Mouse (Mus musculus) left cerebral cortex, postnatal 25 days (tissue): Measurements from ENCODE around the gene Magi3. TPM values are rescaled to one million over a fixed set of nuclear protein-coding genes. Genes with fewer than 3 reads are reported as not detected.

Source experiments
- DNase-seq, 2 experiments: peaks; one replicate each; pipeline ENCODE4 v3.0.0; 2022; ENCODE audit warnings: low spot score in 2 of 2, mixed read lengths in 1 of 2
- intact Hi-C: fragments of 180-260 bp; cut with DNase I; formaldehyde crosslinking; loops from one replicate; pipeline ENCODE4 v1.15.1; 2025
- total RNA-seq, 2 experiments: library from RNA; stranded (reverse); gene quantifications; 2 replicates each; pipeline ENCODE4 v1.2.3; 2021

The Magi3 gene
- total RNA-seq, 2 experiments from 2014 or later, result 48.7 to 49.2 TPM

GRCm38 (mm10) chr3:104082031-104082430 lies 138.1 kb downstream of the Magi3 start:
- no peak for DNase-seq
- intact Hi-C loops, result no loop called here

- no peak for DNase-seq
- intact Hi-C loops, result no loop called here
These were observed 141.4 kb downstream of the Magi3 start for GRCm38 (mm10) chr3:104078725-104079124.

- intact Hi-C loops, result no loop called here
- no peak for DNase-seq
These were observed 150.8 kb downstream of the Magi3 start for GRCm38 (mm10) chr3:104069395-104069794.

GRCm38 (mm10) chr3:104059001-104059622 lies 161.1 kb downstream of the Magi3 start:
- intact Hi-C loops, result no loop called here
- peak; percentile 47 to 91 for DNase-seq

GRCm38 (mm10) chr3:104032747-104033146 lies 187.4 kb downstream of the Magi3 start:
- no peak for DNase-seq
- intact Hi-C loops, result no loop called here

GRCm38 (mm10) chr3:104032086-104032485 lies 188.1 kb downstream of the Magi3 start:
- no peak for DNase-seq
- intact Hi-C loops, result no loop called here

GRCm38 (mm10) chr3:104026938-104027337 lies 193.2 kb downstream of the Magi3 start:
- no peak for DNase-seq
- intact Hi-C loops, result loop anchor here (10.0 kb wide), 1 partner anchor 658 kb away; no protein-coding TSS in a partner anchor

GRCm38 (mm10) chr3:104020101-104020500 lies 200.1 kb downstream of the Magi3 start:
- intact Hi-C loops, result loop anchor here (10.0 kb wide), 1 partner anchor 665 kb away; no protein-coding TSS in a partner anchor
- no peak for DNase-seq

GRCm38 (mm10) chr3:104019453-104019852 lies 200.7 kb downstream of the Magi3 start:
- intact Hi-C loops, result loop anchor here (5.0 kb wide), 1 partner anchor 423 kb away; no protein-coding TSS in a partner anchor
- peak in 1 of 2 experiments; percentile 26 for DNase-seq

GRCm38 (mm10) chr3:104017931-104018330 lies 202.2 kb downstream of the Magi3 start:
- intact Hi-C loops, result loop anchor here (5.0 kb wide), 1 partner anchor 424 kb away; no protein-coding TSS in a partner anchor
- DNase-seq, result no peak

GRCm38 (mm10) chr3:104011972-104012371 lies 208.2 kb downstream of the Magi3 start:
- DNase-seq, result no peak
- intact Hi-C loops, result no loop called here

- intact Hi-C loops, result no loop called here
- no peak for DNase-seq
These were observed 210.1 kb downstream of the Magi3 start for GRCm38 (mm10) chr3:104009924-104010662.

- intact Hi-C loops, result no loop called here
- peak in 1 of 2 experiments; percentile 44 for DNase-seq
These were observed 212.7 kb downstream of the Magi3 start for GRCm38 (mm10) chr3:104007479-104007878.

- no peak for DNase-seq
- intact Hi-C loops, result no loop called here
These were observed 213.2 kb downstream of the Magi3 start for GRCm38 (mm10) chr3:104006896-104007466.

GRCm38 (mm10) chr3:103998724-103999123 lies 221.4 kb downstream of the Magi3 start:
- no peak for DNase-seq
- intact Hi-C loops, result no loop called here

- no peak for DNase-seq
- intact Hi-C loops, result no loop called here
These were observed 228.9 kb downstream of the Magi3 start for GRCm38 (mm10) chr3:103991271-103991670.

- DNase-seq, result no peak
- intact Hi-C loops, result no loop called here
These were observed 230.8 kb downstream of the Magi3 start for GRCm38 (mm10) chr3:103989352-103989751.

- intact Hi-C loops, result no loop called here
- no peak for DNase-seq
These were observed 232.2 kb downstream of the Magi3 start for GRCm38 (mm10) chr3:103987831-103988432.

GRCm38 (mm10) chr3:103985194-103985593 lies 235.0 kb downstream of the Magi3 start:
- no peak for DNase-seq
- intact Hi-C loops, result no loop called here

GRCm38 (mm10) chr3:103984556-103984955 lies 235.6 kb downstream of the Magi3 start:
- intact Hi-C loops, result no loop called here
- DNase-seq, result no peak
